Mouse (Mus musculus) embryonic facial prominence, embryonic 14.5 days (tissue): ENCODE measurements at regions not wholly inside any gene's neighbourhood (a gene's known extent, or its start where the extent isn't known, plus 50 kb on each side); places are given as distances from the start of the nearest gene placed in this dataset.

Experiments used
- ATAC-seq: fragments of 200-750 bp; cut with Nextera tagmentation; 2 replicates; pipeline ENCODE4 v1.8.0; 2017; ENCODE audit warnings: low read depth, moderate number of reproducible peaks, moderate TSS enrichment
- DNase-seq: peaks from one replicate; pipeline ENCODE4 v3.0.0-alpha.2; 2015; ENCODE audit warnings: low spot score
- H3K27ac ChIP-seq: fragments of 300-500 bp; sonication (generic); replicated peaks from 2 replicates; pipeline ENCODE4 v1.5.1; 2014; ENCODE audit warnings: low read depth, mild to moderate bottlenecking, low read length, moderate library complexity
- H3K27me3 ChIP-seq: fragments of 300-500 bp; sonication (generic); replicated peaks from 2 replicates; pipeline ENCODE4 v1.6.1; 2014; ENCODE audit warnings: low read length; ENCODE audit not compliant: control insufficient read depth, insufficient read depth
- H3K36me3 ChIP-seq: fragments of 300-500 bp; sonication (generic); 2 replicates; pipeline ENCODE4 v1.6.1; 2014; ENCODE audit warnings: low read length, mixed read lengths; ENCODE audit not compliant: control insufficient read depth, insufficient read depth
- H3K4me1 ChIP-seq: fragments of 300-500 bp; sonication (generic); 2 replicates; pipeline ENCODE4 v1.6.1; 2014; ENCODE audit warnings: antibody characterized with exemption, low read length; ENCODE audit not compliant: control insufficient read depth, insufficient read depth
- H3K4me2 ChIP-seq: fragments of 300-500 bp; sonication (generic); 2 replicates; pipeline ENCODE4 v1.6.1; 2014; ENCODE audit warnings: low read depth, mild to moderate bottlenecking, low read length, moderate library complexity, mixed read lengths
- H3K4me3 ChIP-seq: fragments of 300-500 bp; sonication (generic); 2 replicates; pipeline ENCODE4 v1.5.1; 2014; ENCODE audit warnings: low read depth, mild to moderate bottlenecking, low read length
- H3K9ac ChIP-seq: fragments of 300-500 bp; sonication (generic); 2 replicates; pipeline ENCODE4 v1.6.1; 2014; ENCODE audit warnings: low read depth, mild to moderate bottlenecking, low read length, moderate library complexity, mixed read lengths
- H3K9me3 ChIP-seq: fragments of 300-500 bp; sonication (generic); 2 replicates; pipeline ENCODE4 v1.6.1; 2016; ENCODE audit warnings: low read length; ENCODE audit not compliant: control insufficient read depth
- WGBS: fragments of 180-500 bp; shearing (Covaris S2); extraction: QIAGEN DNeasy Blood & Tissue Kit; methylation state at CpG from one replicate; pipeline ENCODE4 v1.1.7; 2014; 5-methylcytosine and 5-hydroxymethylcytosine counted together

DNA sequence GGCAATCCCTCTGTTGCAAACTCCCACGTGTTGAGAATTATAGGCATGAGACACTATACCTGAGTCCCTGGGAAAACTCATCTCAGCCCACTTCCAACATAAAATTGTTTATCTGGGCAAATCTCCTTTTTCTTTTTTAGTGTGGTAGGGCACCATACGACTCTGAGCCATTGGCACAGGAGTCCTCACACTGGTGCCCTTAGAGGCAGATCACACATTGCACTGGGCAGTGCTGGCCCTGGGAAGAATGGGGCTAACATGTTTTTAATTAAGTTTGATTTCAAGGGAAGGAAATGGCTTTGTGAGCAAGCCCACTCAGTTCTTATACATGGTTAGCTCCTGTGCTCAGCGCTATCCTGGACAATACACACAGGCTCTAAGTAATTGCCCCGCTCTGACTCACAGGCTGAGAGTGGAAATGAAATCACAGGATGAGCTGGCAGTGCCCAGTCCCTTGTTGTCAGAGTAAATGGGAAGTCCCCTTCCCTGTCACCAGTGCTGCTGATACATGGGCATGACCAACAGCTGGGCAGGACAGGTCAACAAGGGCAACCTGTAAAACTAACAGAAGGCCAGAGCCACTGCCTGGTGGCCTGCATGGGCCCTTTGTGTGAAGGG lies 463.6 kb upstream of the Kif2a start:
- no peak overlapping the region for H3K27ac ChIP-seq
- H3K4me1 ChIP-seq, result 0 out of 2 replicates have a peak, but pooled peaks cover 2% of the 10 kb centered on the region
- DNase-seq, result no peak
- no peak for ATAC-seq
- WGBS, result 43% methylated on average over 4 of the region's 4 CpGs
- no peaks in the 10 kb centered on the region; the same call in 1 of the 2 replicates for H3K27me3 ChIP-seq
- H3K4me3 ChIP-seq, result no peak overlapping the region
- H3K9ac ChIP-seq, result no peak overlapping the region
- H3K9me3 ChIP-seq, result no peaks in the 10 kb centered on the region
- H3K36me3 ChIP-seq, result no peaks in the 10 kb centered on the region
- no peak overlapping the region for H3K4me2 ChIP-seq

DNA sequence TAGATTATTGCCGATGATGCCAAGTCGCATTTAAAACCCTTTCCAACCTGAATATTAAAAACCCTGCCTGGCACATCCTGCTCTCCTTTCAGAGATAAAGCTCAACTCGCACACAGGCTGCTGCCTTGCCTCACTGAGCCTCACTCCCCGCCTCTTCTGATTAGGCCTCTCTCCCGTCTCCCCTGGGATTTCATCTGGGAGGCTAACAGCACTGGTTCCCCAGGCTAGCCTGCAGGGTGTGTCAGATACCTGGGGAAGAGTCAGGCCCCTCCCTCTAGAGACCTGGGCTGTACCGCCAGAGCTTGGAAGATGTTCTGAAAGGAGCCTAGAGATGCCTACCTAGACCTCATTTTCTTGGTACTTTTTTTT lies 462.7 kb upstream of the Kif2a start:
- ATAC-seq, result no peak
- H3K9ac ChIP-seq, result no peak overlapping the region
- H3K9me3 ChIP-seq, result no peaks in the 10 kb centered on the region
- 0 out of 2 replicates have a peak, but pooled peaks cover 2% of the 10 kb centered on the region for H3K4me1 ChIP-seq
- 46% methylated on average over 6 of the region's 6 CpGs for WGBS
- peak; percentile 32 for DNase-seq
- no peaks in the 10 kb centered on the region; the same call in 1 of the 2 replicates for H3K27me3 ChIP-seq
- no peak overlapping the region for H3K27ac ChIP-seq
- no peak overlapping the region for H3K4me2 ChIP-seq
- no peak overlapping the region for H3K4me3 ChIP-seq
- no peaks in the 10 kb centered on the region for H3K36me3 ChIP-seq

DNA sequence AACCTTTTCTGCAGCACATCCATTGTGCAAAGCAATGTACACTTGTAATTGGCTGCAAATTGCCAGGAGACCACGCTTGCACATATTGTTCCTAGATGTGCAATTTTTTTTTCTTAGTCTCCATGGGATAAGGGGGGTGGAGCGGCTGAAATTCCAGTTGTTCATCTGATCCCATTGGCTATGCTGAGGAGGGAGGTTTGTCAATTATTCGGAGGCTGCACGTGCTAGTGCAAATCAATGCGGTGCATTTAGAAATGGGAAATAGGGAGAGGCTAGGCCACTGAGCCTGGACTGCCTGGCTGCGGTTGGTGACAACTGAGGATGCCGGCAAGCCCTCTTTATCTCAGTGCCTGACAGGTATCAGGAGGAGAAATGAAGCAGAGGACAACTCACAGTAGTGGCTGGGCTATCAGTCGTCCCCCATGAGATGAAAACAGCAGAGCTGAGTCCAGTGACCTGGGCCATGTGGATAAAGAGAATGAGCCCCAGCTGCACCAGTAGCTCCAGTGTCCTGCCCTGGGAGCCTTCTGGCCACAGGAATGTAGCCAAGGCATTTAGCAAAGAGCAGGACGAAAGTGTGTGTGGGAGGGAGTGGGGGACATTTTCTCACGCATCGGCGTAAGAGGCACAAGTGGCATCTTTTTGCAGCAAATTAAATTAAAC lies 462.2 kb upstream of the Kif2a start:
- no peak overlapping the region for H3K4me3 ChIP-seq
- no peak overlapping the region for H3K4me2 ChIP-seq
- DNase-seq (no peak), ATAC-seq (0 out of 2 replicates have a peak, but pooled peaks have one; percentile 41)
- no peak overlapping the region for H3K9ac ChIP-seq
- no peaks in the 10 kb centered on the region for H3K4me1 ChIP-seq
- no peaks in the 10 kb centered on the region; the same call in 1 of the 2 replicates for H3K27me3 ChIP-seq
- no peak overlapping the region for H3K27ac ChIP-seq
- 42% methylated on average over 12 of the region's 12 CpGs for WGBS
- no peaks in the 10 kb centered on the region for H3K9me3 ChIP-seq
- no peaks in the 10 kb centered on the region for H3K36me3 ChIP-seq

DNA sequence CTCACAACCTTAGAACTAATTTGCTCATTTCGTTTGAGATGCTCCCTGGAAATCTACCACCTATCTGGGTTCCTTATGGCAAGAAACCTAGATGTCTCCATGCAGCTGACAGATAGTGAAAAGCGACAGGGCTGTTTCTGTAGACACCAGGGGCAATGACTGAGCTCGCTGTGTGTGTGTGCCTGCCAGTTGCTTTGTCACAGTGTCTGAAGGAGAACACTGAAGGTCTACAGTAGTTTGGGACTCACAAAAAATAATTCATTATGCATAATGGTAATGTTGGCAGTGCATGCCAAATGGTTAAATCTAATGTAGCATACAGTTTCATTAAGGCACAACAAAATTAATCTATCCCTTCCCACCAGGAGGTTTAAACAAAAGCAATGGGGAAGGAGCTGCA lies 453.2 kb upstream of the Kif2a start:
- no peaks in the 10 kb centered on the region for H3K9me3 ChIP-seq
- no peaks in the 10 kb centered on the region for H3K27me3 ChIP-seq
- 74% methylated on average over 3 of the region's 3 CpGs for WGBS
- H3K27ac ChIP-seq, result no peak overlapping the region
- H3K4me2 ChIP-seq, result no peak overlapping the region
- no peak overlapping the region for H3K9ac ChIP-seq
- ATAC-seq (no peak), DNase-seq (no peak)
- H3K4me1 ChIP-seq, result peaks cover 5% of the 10 kb centered on the region; the same call in 1 of the 2 replicates
- H3K4me3 ChIP-seq, result no peak overlapping the region
- no peaks in the 10 kb centered on the region for H3K36me3 ChIP-seq

DNA sequence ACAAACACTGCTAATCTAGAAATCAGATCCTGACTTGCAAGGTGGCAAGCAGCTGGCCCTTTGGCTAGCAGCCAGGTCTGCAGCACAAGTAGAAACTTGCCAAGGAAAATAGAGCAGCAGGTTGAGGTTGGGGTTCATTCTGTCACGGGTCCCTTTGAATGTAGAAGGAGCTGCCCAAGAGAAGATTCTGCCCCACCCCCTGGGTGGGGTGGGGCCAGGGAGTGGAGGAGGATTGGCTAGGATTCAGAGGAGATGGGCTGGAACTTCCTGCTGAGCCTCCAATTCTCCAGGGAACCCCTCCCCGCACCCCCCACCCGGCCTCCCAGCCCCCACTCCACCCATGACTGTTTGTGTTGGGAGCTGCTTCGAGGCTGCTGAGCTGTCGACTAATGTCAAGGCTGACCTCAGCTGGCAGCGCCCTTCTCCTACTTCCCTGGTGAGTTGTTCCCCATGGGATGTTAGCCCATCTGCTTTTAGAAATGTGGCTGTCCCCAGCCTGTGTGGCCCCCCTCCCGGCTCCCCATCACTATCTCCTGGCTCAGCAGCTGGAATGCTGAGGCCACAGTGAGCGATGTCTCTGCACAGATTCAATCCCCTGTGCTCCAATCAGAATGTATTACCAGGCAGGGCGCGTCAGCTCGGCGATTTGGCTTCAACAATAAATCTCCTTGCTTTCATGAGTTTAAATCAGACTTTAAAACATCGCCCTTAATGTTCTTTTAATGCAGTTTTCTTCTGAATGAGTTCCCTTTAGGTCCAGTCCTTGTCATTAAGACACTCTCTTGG lies 447.8 kb upstream of the Kif2a start:
- ATAC-seq, result peak; percentile 92
- peak overlapping the region; percentile 21; the same call in 1 of the 2 replicates for H3K9ac ChIP-seq

DNA sequence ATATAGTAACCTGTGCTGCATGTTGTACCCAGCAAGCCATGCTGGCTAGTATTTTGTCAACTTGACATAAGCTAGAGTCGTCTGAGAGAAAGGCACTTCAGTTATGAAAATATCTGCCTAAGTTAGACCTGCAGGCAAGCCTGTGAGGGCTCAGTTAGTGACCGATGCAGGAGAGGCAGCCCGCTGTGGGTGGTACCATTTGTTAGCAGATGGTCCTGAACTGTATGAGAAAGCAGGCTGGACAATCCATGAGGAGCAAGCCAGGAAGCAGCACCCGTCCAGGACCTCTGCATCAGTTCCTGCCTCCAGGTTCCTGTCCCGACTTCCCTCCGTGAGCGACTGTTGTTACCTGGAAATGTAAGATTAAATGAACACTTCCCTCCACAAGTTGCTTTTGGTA lies 440.9 kb upstream of the Kif2a start:
- ATAC-seq (no peak), DNase-seq (no peak)
- Histone ChIP-seq H3K4me3 (no peak overlapping the region), H3K9ac (no peak overlapping the region), H3K9me3 (no peaks in the 10 kb centered on the region), H3K4me2 (no peak overlapping the region), H3K27me3 (no peaks in the 10 kb centered on the region), H3K36me3 (no peaks in the 10 kb centered on the region), H3K27ac (no peak overlapping the region), H3K4me1 (no peaks in the 10 kb centered on the region)
- WGBS, result 86% methylated on average over 7 of the region's 7 CpGs

More for the DNA sequence above, 447.8 kb upstream of the Kif2a start:
- WGBS, result 2% methylated on average over 11 of the region's 13 CpGs
- Histone ChIP-seq H3K27me3 (no peaks in the 10 kb centered on the region), H3K4me1 (peaks cover 15% of the 10 kb centered on the region), H3K4me3 (peak overlapping the region; percentile 24), H3K27ac (peak overlapping the region; percentile 44; the same call in 1 of the 2 replicates), H3K4me2 (peak overlapping the region; percentile 59), H3K9me3 (no peaks in the 10 kb centered on the region), H3K36me3 (no peaks in the 10 kb centered on the region)
- peak; percentile 86 for DNase-seq

DNA sequence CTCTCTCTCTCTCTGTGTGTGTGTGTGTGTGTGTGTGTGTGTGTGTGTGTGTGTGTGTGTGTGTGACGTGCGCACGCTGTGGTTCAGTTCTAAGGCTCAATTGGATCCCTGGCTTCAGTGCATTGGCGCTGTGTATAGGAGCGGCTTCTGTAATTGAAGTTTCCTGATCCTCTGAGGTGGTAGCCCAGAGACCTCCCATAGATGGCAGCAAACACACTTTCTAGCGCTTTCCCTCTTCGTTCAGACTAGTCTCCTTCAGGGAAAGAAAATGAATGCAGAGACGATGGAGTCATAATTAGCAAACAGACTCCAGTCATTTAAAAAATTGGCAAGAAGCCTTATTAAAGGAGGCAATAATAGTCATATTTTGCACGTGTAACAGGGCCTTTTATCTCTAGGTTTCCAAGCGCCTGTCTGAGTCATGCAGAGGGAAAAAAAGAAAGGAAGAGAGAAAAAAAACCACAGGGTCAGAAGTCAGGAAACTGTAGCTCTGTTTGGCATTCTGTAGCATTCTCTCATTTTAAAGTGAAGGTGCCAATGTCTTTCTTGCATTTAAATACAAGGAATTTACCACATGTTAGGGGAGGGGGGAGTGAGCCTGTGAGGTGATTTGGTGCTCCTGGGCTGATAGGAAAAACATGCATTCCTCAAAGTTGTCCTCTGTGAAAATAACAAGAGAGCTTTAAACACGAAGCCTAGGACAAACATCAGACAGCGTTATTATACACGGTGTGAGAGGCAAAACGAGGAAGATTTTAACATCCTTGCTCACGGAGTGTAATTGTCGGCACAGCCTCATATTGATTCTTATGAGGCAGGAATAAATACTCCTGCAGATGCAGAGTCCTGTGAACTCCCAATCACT lies 439.4 kb upstream of the Kif2a start:
- H3K27ac ChIP-seq, result no peak overlapping the region
- ATAC-seq (peak; percentile 89), DNase-seq (peak; percentile 88)
- H3K4me2 ChIP-seq, result peak overlapping the region; percentile 38
- H3K9ac ChIP-seq, result no peak overlapping the region
- no peaks in the 10 kb centered on the region for H3K36me3 ChIP-seq
- 17% methylated on average over 16 of the region's 16 CpGs for WGBS
- H3K27me3 ChIP-seq, result no peaks in the 10 kb centered on the region
- H3K9me3 ChIP-seq, result no peaks in the 10 kb centered on the region
- H3K4me1 ChIP-seq, result no peaks in the 10 kb centered on the region
- peak overlapping the region; percentile 10; the same call in 1 of the 2 replicates for H3K4me3 ChIP-seq

DNA sequence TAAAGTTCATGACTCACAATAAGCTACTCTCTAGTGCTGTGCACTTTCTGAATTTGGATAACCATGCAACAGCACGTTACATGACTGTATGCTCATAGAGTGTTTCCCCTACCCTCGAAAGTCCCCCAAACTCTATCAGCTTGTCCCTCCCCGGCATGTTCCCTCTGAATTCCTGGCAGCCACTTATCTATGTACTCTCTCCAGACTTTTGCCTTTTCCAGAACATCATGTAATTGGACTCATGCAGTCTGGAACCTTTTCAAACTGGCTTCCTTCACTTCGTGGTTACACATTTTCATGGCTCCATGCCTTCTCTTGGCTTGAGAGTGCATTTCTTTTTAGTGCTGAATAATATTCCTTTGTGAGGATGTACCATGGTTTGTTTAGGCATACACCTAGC lies 436.8 kb upstream of the Kif2a start:
- Histone ChIP-seq H3K36me3 (no peaks in the 10 kb centered on the region), H3K9me3 (no peaks in the 10 kb centered on the region), H3K4me1 (no peaks in the 10 kb centered on the region), H3K27me3 (no peaks in the 10 kb centered on the region), H3K4me2 (no peak overlapping the region), H3K4me3 (no peak overlapping the region), H3K9ac (no peak overlapping the region), H3K27ac (no peak overlapping the region)
- DNase-seq (no peak), ATAC-seq (no peak)
- WGBS, result 82% methylated on average over 4 of the region's 4 CpGs
